Mouse (Mus musculus) MEL (cell line): ENCODE data around the gene Eprs. TPM values are rescaled to one million over a fixed set of nuclear protein-coding genes. Genes with fewer than 3 reads are reported as not detected.

ENCODE experiments used
- DNase-seq: peaks from one replicate; pipeline ENCODE4 v3.0.0; 2011; ENCODE audit warnings: low read depth, low spot score
- H3K27ac ChIP-seq: 2 replicates; pipeline ENCODE4 v1.5.1; 2012; ENCODE audit warnings: low read depth, mild to moderate bottlenecking, control low read depth, low read length, moderate library complexity; ENCODE audit not compliant: control insufficient read depth
- H3K27me3 ChIP-seq, 2 experiments: fragments of 150-350 bp in 1 of 2; sonication (generic) in 1 of 2; 2 replicates each; pipeline ENCODE4 v1.6.1; 2012; ENCODE audit warnings: low read length in 2 of 2, mild to moderate bottlenecking in 2 of 2, improper control_type of control experiment in 1 of 2, moderate library complexity in 1 of 2; ENCODE audit not compliant: insufficient read depth in 2 of 2, control insufficient read depth in 1 of 2
- H3K36me3 ChIP-seq, 2 experiments: 2 replicates each; pipeline ENCODE4 v1.6.1; 2012 to 2014; ENCODE audit warnings: low read length in 2 of 2, improper control_type of control experiment in 1 of 2, inconsistent platforms in 1 of 2, mild to moderate bottlenecking in 1 of 2; ENCODE audit not compliant: insufficient read depth in 2 of 2, control insufficient read depth in 1 of 2
- H3K4me1 ChIP-seq, 2 experiments: fragments of 150-350 bp in 1 of 2; sonication (generic) in 1 of 2; 2 replicates each; pipeline ENCODE4 v1.6.1; 2012; ENCODE audit warnings: low read length in 2 of 2, improper control_type of control experiment in 1 of 2, mild to moderate bottlenecking in 1 of 2; ENCODE audit not compliant: insufficient read depth in 2 of 2, control insufficient read depth in 1 of 2
- H3K4me3 ChIP-seq, 2 experiments: fragments of 150-350 bp in 1 of 2; sonication (generic) in 1 of 2; 2 replicates each; pipeline ENCODE4 v1.5.1; 2012; ENCODE audit warnings: low read depth in 2 of 2, low read length in 2 of 2, mild to moderate bottlenecking in 2 of 2, moderate library complexity in 2 of 2, control low read depth in 1 of 2, improper control_type of control experiment in 1 of 2; ENCODE audit not compliant: control insufficient read depth in 1 of 2, insufficient read depth in 1 of 2
- H3K79me2 ChIP-seq: 2 replicates; pipeline ENCODE4 v1.6.1; 2012; ENCODE audit warnings: mild to moderate bottlenecking, low read length, moderate library complexity; ENCODE audit not compliant: control insufficient read depth, poor library complexity, insufficient read depth
- H3K9ac ChIP-seq: 2 replicates; pipeline ENCODE4 v1.6.1; 2012; ENCODE audit warnings: low read depth, mild to moderate bottlenecking, control low read depth, low read length, moderate library complexity; ENCODE audit not compliant: control insufficient read depth, poor library complexity, severe bottlenecking
- H3K9me3 ChIP-seq: fragments of 150-350 bp; sonication (generic); replicated peaks from 2 replicates; pipeline ENCODE4 v1.6.1; 2012; ENCODE audit warnings: mild to moderate bottlenecking, low read length, improper control_type of control experiment, moderate library complexity; ENCODE audit not compliant: insufficient read depth
- BHLHE40 ChIP-seq: IDR thresholded peaks from 2 replicates; pipeline ENCODE4 v1.6.1; 2012; ENCODE audit warnings: low read depth, mild to moderate bottlenecking, inconsistent platforms, low read length, improper control_type of control experiment, borderline replicate concordance
- CTCF ChIP-seq, 3 experiments: IDR thresholded peaks in 2 of 3; conservative IDR thresholded peaks in 1 of 3; 2 replicates each; pipeline ENCODE4 v1.5.1; 2011 to 2012; ENCODE audit warnings: low read length in 3 of 3, low read depth in 2 of 3, mild to moderate bottlenecking in 2 of 3, improper control_type of control experiment in 1 of 3, inconsistent platforms in 1 of 3, mixed read lengths in 1 of 3, moderate library complexity in 1 of 3; ENCODE audit not compliant: control insufficient read depth in 1 of 3, insufficient read depth in 1 of 3, poor library complexity in 1 of 3, severe bottlenecking in 1 of 3
- ELF1 ChIP-seq: IDR thresholded peaks from 2 replicates; pipeline ENCODE4 v1.6.1; 2014; ENCODE audit warnings: low read depth, mild to moderate bottlenecking, inconsistent platforms, low read length, improper control_type of control experiment, moderate library complexity
- EP300 ChIP-seq, 2 experiments: IDR thresholded peaks; 2 replicates each; pipeline ENCODE4 v1.6.1; 2011; ENCODE audit warnings: improper control_type of control experiment in 2 of 2, low read length in 2 of 2, low read depth in 1 of 2, mild to moderate bottlenecking in 1 of 2
- ETS1 ChIP-seq: IDR thresholded peaks from 2 replicates; pipeline ENCODE4 v1.6.1; 2012; ENCODE audit warnings: low read depth, mild to moderate bottlenecking, inconsistent platforms, low read length, improper control_type of control experiment, moderate library complexity
- GABPA ChIP-seq: IDR thresholded peaks from 2 replicates; pipeline ENCODE4 v1.6.1; 2012; ENCODE audit warnings: low read depth, mild to moderate bottlenecking, inconsistent platforms, low read length, improper control_type of control experiment, moderate library complexity
- GATA1 ChIP-seq: IDR thresholded peaks from 2 replicates; pipeline ENCODE4 v1.6.1; 2011; ENCODE audit warnings: low read depth, low read length, improper control_type of control experiment
- HCFC1 ChIP-seq: IDR thresholded peaks from 2 replicates; pipeline ENCODE4 v1.6.1; 2012; ENCODE audit warnings: low read depth, mild to moderate bottlenecking, inconsistent platforms, low read length, improper control_type of control experiment, moderate library complexity
- JUND ChIP-seq: IDR thresholded peaks from 2 replicates; pipeline ENCODE4 v1.6.1; 2011; ENCODE audit warnings: low read depth, mild to moderate bottlenecking, improper control_type of control experiment, low read length
- MAX ChIP-seq: IDR thresholded peaks from 2 replicates; pipeline ENCODE4 v1.6.1; 2011; ENCODE audit warnings: low read length, improper control_type of control experiment
- MAZ ChIP-seq: IDR thresholded peaks from 2 replicates; pipeline ENCODE4 v1.6.1; 2012; ENCODE audit warnings: low read depth, mild to moderate bottlenecking, inconsistent platforms, low read length, improper control_type of control experiment
- MYB ChIP-seq: IDR thresholded peaks from 2 replicates; pipeline ENCODE4 v1.6.1; 2011; ENCODE audit warnings: mild to moderate bottlenecking, low read depth, low read length, improper control_type of control experiment
- MYC ChIP-seq: IDR thresholded peaks from 2 replicates; pipeline ENCODE4 v1.6.1; 2011; ENCODE audit warnings: low read depth, mild to moderate bottlenecking, low read length, improper control_type of control experiment, moderate library complexity
- RCOR1 ChIP-seq: IDR thresholded peaks from 2 replicates; pipeline ENCODE4 v1.6.1; 2012; ENCODE audit warnings: low read depth, mild to moderate bottlenecking, inconsistent platforms, low read length, improper control_type of control experiment
- SMC3 ChIP-seq: IDR thresholded peaks from 2 replicates; pipeline ENCODE4 v1.6.1; 2011; ENCODE audit warnings: low read depth, low read length, improper control_type of control experiment
- TBP ChIP-seq: IDR thresholded peaks from 2 replicates; pipeline ENCODE4 v1.8.0; 2011; ENCODE audit warnings: low read depth, low read length, improper control_type of control experiment
- UBTF ChIP-seq: IDR thresholded peaks from 2 replicates; pipeline ENCODE4 v1.6.1; 2012; ENCODE audit warnings: low read depth, mild to moderate bottlenecking, inconsistent platforms, low read length, improper control_type of control experiment, moderate library complexity, borderline replicate concordance; ENCODE audit not compliant: insufficient read depth
- USF1 ChIP-seq: IDR thresholded peaks from 2 replicates; pipeline ENCODE4 v1.6.1; 2014; ENCODE audit warnings: low read depth, mild to moderate bottlenecking, inconsistent platforms, low read length, improper control_type of control experiment, moderate library complexity
- ZKSCAN1 ChIP-seq: IDR thresholded peaks from 2 replicates; pipeline ENCODE4 v1.6.1; 2012; ENCODE audit warnings: low read depth, mild to moderate bottlenecking, inconsistent platforms, low read length, improper control_type of control experiment, moderate library complexity
- ZNF384 ChIP-seq: IDR thresholded peaks from 2 replicates; pipeline ENCODE4 v1.6.1; 2012; ENCODE audit warnings: low read depth, mild to moderate bottlenecking, inconsistent platforms, low read length, improper control_type of control experiment
- polyA plus RNA-seq, 2 experiments: library from polyadenylated mRNA; stranded (reverse) in 1 of 2; unstranded in 1 of 2; fragments of >175 nt in 1 of 2; fragments of >200 nt in 1 of 2; gene quantifications; 2 replicates each; pipeline versions ENCODE4 v1.2.1 to v1.2.4; 2012; ENCODE audit warnings: low replicate concordance in 2 of 2, low read depth in 1 of 2; ENCODE audit not compliant: insufficient read length in 2 of 2, insufficient read depth in 1 of 2, missing spikeins in 1 of 2
- total RNA-seq: library from RNA; depleted of rRNA; stranded (reverse); fragments of 300-350 nt; gene quantifications from 2 replicates; pipeline ENCODE4 v1.2.3, GENCODE M21; 2012

Gene Eprs
- total and polyA plus RNA-seq, 3 experiments, result 177 to 355 (median 177) TPM

DNA sequence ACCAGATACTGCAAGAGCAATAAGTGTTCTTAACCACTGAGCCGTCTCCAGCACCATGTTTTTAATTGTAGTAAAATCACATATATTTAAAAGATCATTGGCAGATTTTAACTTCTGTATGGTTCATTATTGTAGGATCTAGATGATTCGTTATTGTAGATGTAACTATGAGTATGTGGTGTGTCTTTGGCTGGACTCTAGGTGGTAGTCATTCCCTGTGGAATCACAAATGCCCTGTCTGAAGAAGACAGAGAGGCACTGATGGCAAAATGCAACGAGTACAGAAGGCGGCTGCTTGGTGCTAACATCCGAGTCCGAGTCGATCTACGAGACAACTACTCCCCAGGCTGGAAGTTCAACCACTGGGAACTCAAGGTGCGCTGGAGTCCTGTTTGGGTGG lies 55.2 kb downstream of the Eprs start:
- Histone ChIP-seq H3K79me2 (no peaks in the 10 kb centered on the region), H3K27me3 (no peaks in the 10 kb centered on the region), H3K9me3 (no peaks in the 10 kb centered on the region), H3K4me1 (no peaks in the 10 kb centered on the region; a peak in 1 of 4 replicates), H3K36me3 (peaks cover 0 to 74% of the 10 kb centered on the region in 2 experiments; a peak in 2 of 4 replicates), H3K27ac (no peak overlapping the region), H3K4me3 (no peak overlapping the region), H3K9ac (no peak overlapping the region)
- DNase-seq, result no peak
- TF ChIP-seq TBP (no peak), ETS1 (no peak), MAZ (no peak)

DNA sequence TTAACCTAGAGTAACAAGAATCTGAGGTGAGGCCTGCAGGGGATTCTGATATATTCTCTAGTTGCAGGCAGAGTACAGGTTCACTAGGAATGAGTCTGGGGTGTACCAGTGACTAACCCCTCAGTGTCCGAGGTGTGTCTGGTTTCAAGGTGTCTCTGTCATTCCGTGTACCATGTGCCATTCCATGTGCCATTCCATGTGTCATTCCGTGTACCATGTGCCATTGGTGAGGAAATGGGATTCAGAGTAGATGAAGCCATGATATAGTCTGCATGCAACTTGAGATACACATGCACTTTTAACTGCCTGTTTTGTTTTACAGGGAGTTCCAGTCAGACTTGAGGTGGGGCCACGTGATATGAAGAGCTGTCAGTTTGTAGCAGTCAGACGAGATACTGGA lies 57.0 kb downstream of the Eprs start:
- Histone ChIP-seq H3K79me2 (no peaks in the 10 kb centered on the region), H3K9ac (no peak overlapping the region)
- TF ChIP-seq GATA1, result no peak
- no peak for TF ChIP-seq ELF1
- TF ChIP-seq EP300 (IDR thresholded peaks at IDR 0.05; ENCODE audit: low read depth in 1 of 2, low read length in 2 of 2), result peak in 1 of 2 experiments; percentile 30; a peak in 1 of 4 replicates
- peak; percentile 61; the same call in 1 of the 2 replicates for TF ChIP-seq USF1
- no peak for TF ChIP-seq MYB
- no peak for TF ChIP-seq GABPA
- 0 out of 2 replicates have a peak, but pooled peaks have one; percentile 51 for TF ChIP-seq MAX
- TF ChIP-seq ETS1, result no peak
- no peak for TF ChIP-seq BHLHE40
- TF ChIP-seq MYC, result no peak
- no peak for TF ChIP-seq RCOR1
- no peak for TF ChIP-seq JUND
- TF ChIP-seq HCFC1, result no peak
- TF ChIP-seq CTCF (IDR thresholded peaks at IDR 0.05 in 2 of 3, conservative IDR thresholded peaks at IDR 0.05 in 1 of 3; ENCODE audit: control insufficient read depth in 1 of 3, insufficient read depth in 1 of 3, low read depth in 2 of 3, low read length in 3 of 3, poor library complexity in 1 of 3, severe bottlenecking in 1 of 3), result no peak
- TF ChIP-seq UBTF, result no peak
- no peak for TF ChIP-seq SMC3
- TF ChIP-seq ZKSCAN1, result no peak
- TF ChIP-seq ZNF384, result no peak
- no peak for TF ChIP-seq MAZ
- TF ChIP-seq, all 39 proteins: peak for 3
- H3K27me3 ChIP-seq, result no peaks in the 10 kb centered on the region
- no peaks in the 10 kb centered on the region for H3K9me3 ChIP-seq
- H3K4me1 ChIP-seq, result peaks cover 0 to 9% of the 10 kb centered on the region in 2 experiments; a peak in 2 of 4 replicates
- H3K27ac ChIP-seq, result no peak overlapping the region
- H3K4me3 ChIP-seq, result no peak overlapping the region
- no peak for DNase-seq
- peaks cover 4 to 76% of the 10 kb centered on the region in 2 experiments for H3K36me3 ChIP-seq
